Mouse (Mus musculus) MEL (cell line): Measurements from ENCODE around the gene Gpt2.

Experiments
- BHLHE40 ChIP-seq: IDR thresholded peaks from 2 replicates; pipeline ENCODE4 v1.6.1; 2012; ENCODE audit warnings: low read depth, mild to moderate bottlenecking, inconsistent platforms, low read length, improper control_type of control experiment, borderline replicate concordance
- CHD2 ChIP-seq: IDR thresholded peaks from 2 replicates; pipeline ENCODE4 v1.6.1; 2011; ENCODE audit warnings: low read length, improper control_type of control experiment
- CTCF ChIP-seq, 3 experiments: IDR thresholded peaks in 2 of 3; conservative IDR thresholded peaks in 1 of 3; 2 replicates each; pipeline ENCODE4 v1.5.1; 2011 to 2012; ENCODE audit warnings: low read length in 3 of 3, low read depth in 2 of 3, mild to moderate bottlenecking in 2 of 3, improper control_type of control experiment in 1 of 3, inconsistent platforms in 1 of 3, mixed read lengths in 1 of 3, moderate library complexity in 1 of 3; ENCODE audit not compliant: control insufficient read depth in 1 of 3, insufficient read depth in 1 of 3, poor library complexity in 1 of 3, severe bottlenecking in 1 of 3
- ETS1 ChIP-seq: IDR thresholded peaks from 2 replicates; pipeline ENCODE4 v1.6.1; 2012; ENCODE audit warnings: low read depth, mild to moderate bottlenecking, inconsistent platforms, low read length, improper control_type of control experiment, moderate library complexity
- HCFC1 ChIP-seq: IDR thresholded peaks from 2 replicates; pipeline ENCODE4 v1.6.1; 2012; ENCODE audit warnings: low read depth, mild to moderate bottlenecking, inconsistent platforms, low read length, improper control_type of control experiment, moderate library complexity
- MAFK ChIP-seq: IDR thresholded peaks from 2 replicates; pipeline ENCODE4 v1.6.1; 2011; ENCODE audit warnings: low read depth, mild to moderate bottlenecking, low read length, improper control_type of control experiment, borderline replicate concordance
- POLR2A ChIP-seq, 2 experiments: IDR thresholded peaks; 2 replicates each; pipeline ENCODE4 v1.6.1; 2011 to 2012; ENCODE audit warnings: low read length in 2 of 2, mild to moderate bottlenecking in 2 of 2, control low read depth in 1 of 2, improper control_type of control experiment in 1 of 2, low read depth in 1 of 2, moderate library complexity in 1 of 2; ENCODE audit not compliant: control insufficient read depth in 1 of 2, insufficient read depth in 1 of 2, poor library complexity in 1 of 2
- RCOR1 ChIP-seq: IDR thresholded peaks from 2 replicates; pipeline ENCODE4 v1.6.1; 2012; ENCODE audit warnings: low read depth, mild to moderate bottlenecking, inconsistent platforms, low read length, improper control_type of control experiment
- USF1 ChIP-seq: IDR thresholded peaks from 2 replicates; pipeline ENCODE4 v1.6.1; 2014; ENCODE audit warnings: low read depth, mild to moderate bottlenecking, inconsistent platforms, low read length, improper control_type of control experiment, moderate library complexity
- ZNF384 ChIP-seq: IDR thresholded peaks from 2 replicates; pipeline ENCODE4 v1.6.1; 2012; ENCODE audit warnings: low read depth, mild to moderate bottlenecking, inconsistent platforms, low read length, improper control_type of control experiment

DNA sequence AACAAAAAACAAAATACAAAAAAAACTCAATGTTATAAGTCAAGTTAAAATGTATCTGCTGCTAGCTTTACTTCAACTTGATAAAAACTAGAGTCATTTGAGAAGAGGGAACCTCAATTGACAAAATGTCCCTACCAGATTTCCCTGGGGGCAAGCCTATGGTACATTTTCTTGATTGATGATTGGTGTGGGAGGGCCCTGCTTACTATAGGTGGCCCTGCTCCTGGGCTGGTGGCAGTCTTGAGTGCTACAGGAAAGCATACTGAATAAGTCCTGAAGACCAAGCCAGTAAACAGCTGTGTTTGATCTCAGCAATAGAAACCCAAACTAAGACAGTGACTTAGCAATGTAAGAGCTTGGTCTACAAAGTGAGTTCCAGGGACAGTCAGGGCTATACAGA, 48.3 kb upstream of the Gpt2 start:
- TF ChIP-seq ZNF384 (no peak), POLR2A (IDR thresholded peaks at IDR 0.05; ENCODE audit: control insufficient read depth in 1 of 2, insufficient read depth in 1 of 2, low read depth in 1 of 2, low read length in 2 of 2, poor library complexity in 1 of 2) (no peak), HCFC1 (no peak), ETS1 (no peak), CTCF (IDR thresholded peaks at IDR 0.05 in 2 of 3, conservative IDR thresholded peaks at IDR 0.05 in 1 of 3; ENCODE audit: control insufficient read depth in 1 of 3, insufficient read depth in 1 of 3, low read depth in 2 of 3, low read length in 3 of 3, poor library complexity in 1 of 3, severe bottlenecking in 1 of 3) (no peak), BHLHE40 (no peak), MAFK (no peak), RCOR1 (no peak), USF1 (no peak), CHD2 (no peak)
